Comparison of ENCODE assay signal across 8 mouse cellular contexts in genomic region chr6:4749091-4749490, GRCm38 (mm10). TPM values are rescaled to one million over a fixed set of nuclear protein-coding genes. Genes with fewer than 3 reads are reported as not detected.
A peak's percentile ranks its signal among the peaks of the same experiment; 100 is the strongest.
DNase-seq lines count a peak whose midpoint lies in the region; ATAC-seq lines count a peak whose summit lies in the region.

No protein-coding gene starts in this region.

- WGBS in embryonic facial prominence, embryonic 11.5 days, result 52% methylated on average over 17 of the region's 22 CpGs
- 50% methylated on average over 22 of the region's 22 CpGs for whole genome bisulfite sequencing in intestine, embryonic 15.5 days

- no peak overlapping the region for H3K27ac ChIP-seq in embryonic facial prominence, embryonic 11.5 days (replicated peaks; ENCODE audit: low read depth, low read length)
- H3K27ac ChIP-seq in intestine, embryonic 15.5 days, result no peak overlapping the region

- peak; percentile 98 for DNase-seq in adrenal gland, postnatal 14 days
- DNase-seq in embryonic facial prominence, embryonic 11.5 days (ENCODE audit: low spot score), result peak; percentile 92
- DNase-seq in gastrocnemius, postnatal 4 days (ENCODE audit: low spot score in 2 of 2), result peak; percentile 88 to 94
- DNase-seq in left cerebral cortex, adult 9 months (ENCODE audit: low spot score in 2 of 2), result peak; percentile 89 to 95
- DNase-seq in retina, postnatal 1 day, result peak; percentile 94
- DNase-seq in thymus, postnatal 36 days, result peak; percentile 80 to 86

- H3K36me3 ChIP-seq in embryonic facial prominence, embryonic 11.5 days (replicated peaks; ENCODE audit: control insufficient read depth, insufficient read depth, low read depth, low read length), result no peaks in the 10 kb centered on the region
- no peaks in the 10 kb centered on the region for H3K36me3 ChIP-seq in intestine, embryonic 15.5 days

- no peaks in the 10 kb centered on the region for H3K27me3 ChIP-seq in embryonic facial prominence, embryonic 11.5 days (ENCODE audit: control insufficient read depth, insufficient read depth, low read length)
- H3K27me3 ChIP-seq in intestine, embryonic 15.5 days (replicated peaks), result no peaks in the 10 kb centered on the region

- H3K4me3 ChIP-seq in embryonic facial prominence, embryonic 11.5 days (ENCODE audit: low read depth, low read length), result peak overlapping the region; percentile 49
- peak overlapping the region; percentile 44 for H3K4me3 ChIP-seq in intestine, embryonic 15.5 days (replicated peaks)

- peaks cover 6% of the 10 kb centered on the region for H3K9me3 ChIP-seq in embryonic facial prominence, embryonic 11.5 days (replicated peaks; ENCODE audit: control insufficient read depth, low read length)
- H3K9me3 ChIP-seq in intestine, embryonic 15.5 days, result 0 out of 2 replicates have a peak, but pooled peaks cover 2% of the 10 kb centered on the region

- H3K4me1 ChIP-seq in embryonic facial prominence, embryonic 11.5 days (ENCODE audit: control insufficient read depth, insufficient read depth, low read length), result no peaks in the 10 kb centered on the region
- no peaks in the 10 kb centered on the region for H3K4me1 ChIP-seq in intestine, embryonic 15.5 days (replicated peaks)

- H3K4me2 ChIP-seq in embryonic facial prominence, embryonic 11.5 days (ENCODE audit: low read depth, low read length), result peak overlapping the region; percentile 44; the same call in 1 of the 2 replicates
- H3K4me2 ChIP-seq in intestine, embryonic 15.5 days (replicated peaks), result peak overlapping the region; percentile 72

- ATAC-seq in embryonic facial prominence, embryonic 11.5 days (replicated peaks; ENCODE audit: insufficient number of reproducible peaks, low FRiP score, low TSS enrichment, low read depth), result peak; percentile 88
- peak; percentile 96 for ATAC-seq in intestine, embryonic 15.5 days
- ATAC-seq in megakaryocyte, adult 5-6 weeks (ENCODE audit: poor library complexity, severe bottlenecking), result peak; percentile 85

- H3K9ac ChIP-seq in embryonic facial prominence, embryonic 11.5 days (replicated peaks; ENCODE audit: low read length), result no peak overlapping the region
- H3K9ac ChIP-seq in intestine, embryonic 15.5 days, result no peak overlapping the region

RNA-seq across cellular contexts. Expression of gene Peg10, which starts 2.0 kb away (rescaled TPM):
- 461 and 472 TPM in 2 replicates for total RNA-seq in adrenal gland, postnatal 14 days (2021)
- polyA plus RNA-seq in embryonic facial prominence, embryonic 11.5 days (2014; fragmentation: Nextera tagmentation; extraction: Ambion mirVana), result 25.2 and 25.3 TPM in 2 replicates
- 100 to 1,000 TPM; 136 to 193 TPM for total RNA-seq in gastrocnemius, postnatal 4 days (2021)
- polyA plus RNA-seq in intestine, embryonic 15.5 days (2015; fragmentation: Nextera tagmentation; extraction: Ambion mirVana), result 2.8 and 3.2 TPM in 2 replicates
- not detected in 2 replicates for total RNA-seq in megakaryocyte, adult 5-6 weeks (2015)
- not detected in 2 replicates for total RNA-seq in megakaryocyte, adult 5-6 weeks (2017)

RNA-seq across cellular contexts. Expression of gene Sgce, which starts 2.1 kb away (rescaled TPM):
- 49.6 and 60.8 TPM in 2 replicates for total RNA-seq in adrenal gland, postnatal 14 days (2021)
- 51.1 and 58.8 TPM in 2 replicates for polyA plus RNA-seq in embryonic facial prominence, embryonic 11.5 days (2014; fragmentation: Nextera tagmentation; extraction: Ambion mirVana)
- 10 to 100 TPM; 69.7 to 73.5 TPM for total RNA-seq in gastrocnemius, postnatal 4 days (2021)
- 45.6 and 47.5 TPM in 2 replicates for polyA plus RNA-seq in intestine, embryonic 15.5 days (2015; fragmentation: Nextera tagmentation; extraction: Ambion mirVana)
- total RNA-seq in megakaryocyte, adult 5-6 weeks (2015), result 0.21 TPM in 1 of 2 replicates, not detected in the other
- total RNA-seq in megakaryocyte, adult 5-6 weeks (2017), result 0.49 TPM in 1 of 2 replicates, not detected in the other

Comparison
In these comparisons a context has a peak if more than half of its experiments do, and no peak if none do; other contexts are left out.
1. RNA of gene Peg10, which starts 2.0 kb away (total RNA-seq): 461 to 472 TPM in adrenal gland, postnatal 14 days and 136 to 193 TPM in gastrocnemius, postnatal 4 days; not detected in megakaryocyte, adult 5-6 weeks; every median in the first group is over 100 times any median in the second.
2. RNA of gene Sgce, which starts 2.1 kb away (total RNA-seq): 69.7 to 73.5 TPM in gastrocnemius, postnatal 4 days and 49.6 to 60.8 TPM in adrenal gland, postnatal 14 days; 0.21 to 0.49 TPM in megakaryocyte, adult 5-6 weeks; every median in the first group is over 10 times any median in the second.
3. Peak in every context shown above with its lines, with median percentiles within 50 percentile points of each other: DNase-seq and ATAC-seq.